Mouse (Mus musculus) myocyte (in vitro differentiated cells): ENCODE data around the gene Cetn2.

Experiments
- MAX ChIP-seq: IDR thresholded peaks from one replicate; pipeline ENCODE4 v1.6.1; 2011; ENCODE audit warnings: low read depth, mild to moderate bottlenecking, control low read depth
- MYOD1 ChIP-seq, 3 experiments: IDR thresholded peaks; one replicate each; pipeline ENCODE4 v1.6.1; 2011; ENCODE audit warnings: control low read depth in 2 of 3, low read depth in 2 of 3, mild to moderate bottlenecking in 2 of 3, moderate library complexity in 1 of 3; ENCODE audit not compliant: insufficient read length in 2 of 3, control insufficient read depth in 1 of 3
- MYOG ChIP-seq, 3 experiments: IDR thresholded peaks; one replicate each; pipeline ENCODE4 v1.6.1; 2011; ENCODE audit warnings: control low read depth in 2 of 3, low read depth in 2 of 3, mild to moderate bottlenecking in 2 of 3; ENCODE audit not compliant: insufficient read length in 2 of 3, control insufficient read depth in 1 of 3, insufficient read depth in 1 of 3
- POLR2AphosphoS2 ChIP-seq: IDR thresholded peaks from one replicate; pipeline ENCODE4 v1.6.1; 2011; ENCODE audit warnings: low read depth, control low read depth; ENCODE audit not compliant: insufficient read length

DNA sequence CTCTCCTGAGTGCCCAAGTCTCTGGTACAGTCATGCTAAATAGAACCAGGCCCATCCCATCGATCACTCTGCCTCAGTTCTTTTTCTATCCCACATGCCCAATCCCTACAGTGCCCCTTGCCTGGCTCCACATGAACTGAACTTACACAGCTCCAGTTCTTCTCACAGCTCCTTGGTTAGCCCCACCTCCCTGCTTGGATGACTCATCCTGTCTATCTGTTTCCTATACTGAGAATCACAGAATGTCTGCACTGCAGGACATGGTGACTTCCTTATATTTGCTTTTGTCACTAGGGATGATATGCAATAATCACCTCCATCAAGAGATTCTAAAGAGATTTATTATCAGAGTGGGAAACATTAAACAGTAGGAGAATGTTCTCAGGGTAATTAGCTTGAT is 6.6 kb downstream of the Cetn2 start:
- TF ChIP-seq MAX (no peak), POLR2AphosphoS2 (no peak), MYOD1 (IDR thresholded peaks at IDR 0.05; ENCODE audit: control insufficient read depth in 1 of 3, insufficient read length in 2 of 3, low read depth in 2 of 3) (no peak), MYOG (IDR thresholded peaks at IDR 0.05; ENCODE audit: control insufficient read depth in 1 of 3, insufficient read depth in 1 of 3, insufficient read length in 2 of 3, low read depth in 2 of 3) (no peak)
